Mouse (Mus musculus) heart, embryonic 13.5 days (tissue): ENCODE data around the gene Lcmt1. TPM values are rescaled to one million over a fixed set of nuclear protein-coding genes. Genes with fewer than 3 reads are reported as not detected.

Experiments
- ATAC-seq: fragments of 200-750 bp; cut with Nextera tagmentation; 2 replicates; pipeline ENCODE4 v1.8.0; 2017; ENCODE audit warnings: moderate TSS enrichment; ENCODE audit not compliant: insufficient number of reproducible peaks, low FRiP score, low TSS enrichment; ENCODE audit errors: extremely low read depth
- H3K27ac ChIP-seq: fragments of 300-500 bp; sonication (generic); replicated peaks from 2 replicates; pipeline ENCODE4 v1.5.1; 2015; ENCODE audit warnings: moderate library complexity, mild to moderate bottlenecking, inconsistent platforms
- H3K27me3 ChIP-seq: fragments of 300-500 bp; sonication (generic); replicated peaks from 2 replicates; pipeline ENCODE4 v1.6.1; 2015; ENCODE audit warnings: mild to moderate bottlenecking, inconsistent platforms
- H3K36me3 ChIP-seq: fragments of 300-500 bp; sonication (generic); 2 replicates; pipeline ENCODE4 v1.6.1; 2015; ENCODE audit warnings: mild to moderate bottlenecking, inconsistent platforms
- H3K4me1 ChIP-seq: fragments of 300-500 bp; sonication (generic); 2 replicates; pipeline ENCODE4 v1.6.1; 2015; ENCODE audit warnings: inconsistent platforms
- H3K4me2 ChIP-seq: fragments of 300-500 bp; sonication (generic); 2 replicates; pipeline ENCODE4 v1.6.1; 2015; ENCODE audit warnings: inconsistent platforms, mild to moderate bottlenecking, moderate library complexity
- H3K4me3 ChIP-seq: fragments of 300-500 bp; sonication (generic); 2 replicates; pipeline ENCODE4 v1.5.1; 2015; ENCODE audit warnings: moderate library complexity, mild to moderate bottlenecking, inconsistent platforms
- H3K9ac ChIP-seq: fragments of 300-500 bp; sonication (generic); 2 replicates; pipeline ENCODE4 v1.6.1; 2015; ENCODE audit warnings: inconsistent platforms, mild to moderate bottlenecking, moderate library complexity
- H3K9me3 ChIP-seq: fragments of 300-500 bp; sonication (generic); 2 replicates; pipeline ENCODE4 v1.6.1; 2016; ENCODE audit warnings: inconsistent platforms
- WGBS: fragments of 180-500 bp; shearing (Covaris S2); methylation state at CpG from one replicate; pipeline ENCODE4 v1.1.7; 2015; ENCODE audit warnings: mixed read lengths; 5-methylcytosine and 5-hydroxymethylcytosine counted together
- polyA plus RNA-seq: library from polyadenylated mRNA; unstranded; fragments of >200 nt; fragmentation: Nextera tagmentation; extraction: Ambion mirVana; gene quantifications from 2 replicates; pipeline ENCODE4 v1.2.1, GENCODE M21; 2015

Gene Lcmt1
- polyA plus RNA-seq, 1 experiment from 2014 or later: 36.7 TPM

DNA sequence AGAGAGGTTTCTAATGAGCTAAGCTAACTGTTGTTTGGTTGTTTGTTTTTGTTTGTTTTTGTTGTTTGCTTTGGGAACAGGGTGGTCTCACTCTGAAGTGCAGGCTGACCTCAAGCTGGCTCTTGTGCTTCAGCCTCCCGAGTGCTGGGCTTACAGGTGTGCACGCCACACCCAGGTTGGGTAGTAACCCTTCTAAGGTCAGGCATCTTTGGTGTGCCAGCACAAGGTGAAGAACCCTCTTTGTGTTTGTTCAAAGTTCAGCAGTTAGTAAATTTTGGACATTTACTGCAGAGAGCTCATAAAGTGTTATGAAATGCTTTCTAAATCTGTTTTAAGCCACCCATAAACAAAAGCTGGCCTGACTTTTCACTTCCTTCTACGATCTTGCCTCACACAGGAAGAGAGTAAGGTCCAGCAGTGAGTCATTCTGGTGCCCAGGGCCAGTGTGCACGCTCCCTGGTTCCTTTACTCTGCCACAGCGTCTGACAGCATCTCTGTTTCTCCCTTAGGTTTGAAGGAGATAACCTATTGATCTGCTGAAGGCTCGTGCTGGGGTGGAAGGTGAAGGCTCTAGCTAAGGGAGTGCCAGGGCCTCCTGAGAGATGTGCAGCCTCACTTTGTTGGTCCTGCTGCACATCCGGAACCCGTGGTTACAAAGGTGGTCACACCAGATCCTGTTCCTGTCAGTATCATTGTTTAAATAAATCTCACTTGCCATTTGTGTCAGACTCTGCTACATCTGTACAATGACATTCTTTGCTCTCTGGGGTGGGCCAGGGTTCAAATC, 60.2 kb downstream of the Lcmt1 start:
- peaks cover 27% of the 10 kb centered on the region for H3K36me3 ChIP-seq
- 68% methylated on average over 8 of the region's 8 CpGs for WGBS
- no peak overlapping the region for H3K27ac ChIP-seq
- H3K4me3 ChIP-seq: no peak overlapping the region
- no peak overlapping the region for H3K4me2 ChIP-seq
- H3K27me3 ChIP-seq: no peaks in the 10 kb centered on the region
- ATAC-seq: no peak
- H3K4me1 ChIP-seq: peaks cover 13% of the 10 kb centered on the region
- no peaks in the 10 kb centered on the region for H3K9me3 ChIP-seq
- no peak overlapping the region for H3K9ac ChIP-seq

GRCm38 (mm10) chr7:123430411-123430705, 60.8 kb downstream of the Lcmt1 start:
- ATAC-seq: no peak

GRCm38 (mm10) chr7:123431206-123431605, 61.6 kb downstream of the Lcmt1 start:
- Histone ChIP-seq H3K4me2 (no peak overlapping the region), H3K9ac (no peak overlapping the region), H3K27ac (no peak overlapping the region), H3K4me3 (no peak overlapping the region), H3K27me3 (no peaks in the 10 kb centered on the region), H3K36me3 (peaks cover 27% of the 10 kb centered on the region), H3K4me1 (no peaks in the 10 kb centered on the region), H3K9me3 (no peaks in the 10 kb centered on the region)
- 70% methylated on average over 4 of the region's 4 CpGs for WGBS
- ATAC-seq: no peak

More at GRCm38 (mm10) chr7:123430411-123430705, 60.8 kb downstream of the Lcmt1 start:
- H3K9me3 ChIP-seq: no peaks in the 10 kb centered on the region
- H3K36me3 ChIP-seq: peaks cover 27% of the 10 kb centered on the region
- H3K4me3 ChIP-seq: no peak overlapping the region
- no peak overlapping the region for H3K9ac ChIP-seq
- H3K27ac ChIP-seq: no peak overlapping the region
- no peak overlapping the region for H3K4me2 ChIP-seq
- H3K4me1 ChIP-seq: peaks cover 7% of the 10 kb centered on the region
- H3K27me3 ChIP-seq: no peaks in the 10 kb centered on the region
- 73% methylated on average over 4 of the region's 4 CpGs for WGBS

DNA sequence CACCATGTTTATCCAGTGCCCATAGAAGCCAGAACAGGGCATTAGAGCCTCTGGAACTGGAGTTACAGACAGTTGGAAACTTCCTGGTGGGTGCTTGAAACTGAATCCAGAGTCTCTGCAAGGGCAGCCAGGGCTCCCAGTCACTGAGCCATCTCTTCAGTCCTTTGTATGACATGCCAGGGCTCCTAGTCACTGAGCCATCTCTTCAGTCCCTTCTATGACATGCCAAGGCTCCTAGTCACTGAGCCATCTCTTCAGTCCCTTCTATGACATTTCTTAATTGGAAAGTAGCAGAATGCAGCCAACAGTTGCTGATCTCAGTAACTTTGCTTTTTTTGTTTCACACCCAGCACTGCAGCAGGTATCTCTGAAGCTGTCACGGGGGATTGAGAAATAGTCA, 72.5 kb downstream of the Lcmt1 start:
- H3K4me2 ChIP-seq: no peak overlapping the region
- no peaks in the 10 kb centered on the region for H3K27me3 ChIP-seq
- WGBS: 53% methylated on average over 1 of the region's 1 CpGs
- no peaks in the 10 kb centered on the region for H3K36me3 ChIP-seq
- peaks cover 6% of the 10 kb centered on the region; the same call in 1 of the 2 replicates for H3K4me1 ChIP-seq
- no peak for ATAC-seq
- peaks cover 8% of the 10 kb centered on the region; the same call in 1 of the 2 replicates for H3K9me3 ChIP-seq
- no peak overlapping the region for H3K9ac ChIP-seq
- H3K4me3 ChIP-seq: no peak overlapping the region
- no peak overlapping the region for H3K27ac ChIP-seq

GRCm38 (mm10) chr7:123448794-123449193, 79.2 kb downstream of the Lcmt1 start:
- 90% methylated on average over 2 of the region's 2 CpGs for whole genome bisulfite sequencing
- Histone ChIP-seq H3K27me3 (no peaks in the 10 kb centered on the region), H3K36me3 (no peaks in the 10 kb centered on the region), H3K9me3 (no peaks in the 10 kb centered on the region), H3K4me3 (no peak overlapping the region), H3K9ac (no peak overlapping the region), H3K4me1 (peaks cover 15% of the 10 kb centered on the region), H3K4me2 (no peak overlapping the region), H3K27ac (no peak overlapping the region)
- ATAC-seq: no peak

DNA sequence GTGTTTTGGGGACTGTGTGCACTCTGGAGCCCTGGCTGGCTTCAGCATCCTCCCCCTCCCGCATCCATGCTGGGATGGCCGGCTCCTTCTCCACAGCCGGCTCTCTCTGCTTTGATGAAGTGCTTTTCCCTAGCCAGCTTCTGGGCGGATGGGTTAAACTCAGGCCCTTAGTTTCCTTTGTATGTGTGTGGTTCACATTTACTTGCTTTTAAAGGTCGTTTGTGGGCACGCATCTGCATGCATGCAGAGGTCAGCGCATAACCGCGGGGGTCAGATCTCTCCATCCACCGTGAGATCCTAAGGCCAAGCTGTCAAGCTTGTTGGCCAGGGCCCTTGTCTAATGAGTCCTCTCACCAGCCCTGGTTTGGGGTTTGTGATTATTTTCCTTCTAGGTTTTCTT, 80.1 kb downstream of the Lcmt1 start:
- peaks cover 15% of the 10 kb centered on the region for H3K4me1 ChIP-seq
- ATAC-seq: no peak
- 79% methylated on average over 10 of the region's 10 CpGs for WGBS
- H3K27ac ChIP-seq: no peak overlapping the region
- no peaks in the 10 kb centered on the region for H3K27me3 ChIP-seq
- H3K4me3 ChIP-seq: no peak overlapping the region
- H3K9ac ChIP-seq: no peak overlapping the region
- no peaks in the 10 kb centered on the region for H3K9me3 ChIP-seq
- no peak overlapping the region for H3K4me2 ChIP-seq
- no peaks in the 10 kb centered on the region for H3K36me3 ChIP-seq

DNA sequence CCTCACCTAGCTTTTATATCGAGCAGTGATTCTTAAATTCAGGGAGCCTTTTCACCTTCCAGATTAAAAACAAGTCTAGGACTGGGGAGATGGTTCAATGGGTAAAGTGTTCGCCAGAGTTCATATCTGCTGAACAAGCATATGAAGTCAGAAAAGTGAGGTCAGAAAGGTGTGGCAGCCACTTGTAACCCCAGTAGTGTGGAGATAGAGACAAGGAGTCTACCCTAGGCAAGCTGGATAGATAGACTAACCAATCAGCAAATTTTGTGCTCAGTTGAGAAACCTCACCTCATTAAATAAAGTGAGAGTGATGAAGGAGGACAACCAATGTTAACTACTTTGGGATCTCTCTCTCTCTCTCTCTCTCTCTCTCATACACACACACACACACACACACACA, 80.9 kb downstream of the Lcmt1 start:
- H3K27ac ChIP-seq: no peak overlapping the region
- H3K27me3 ChIP-seq: no peaks in the 10 kb centered on the region
- no peak overlapping the region for H3K9ac ChIP-seq
- H3K4me3 ChIP-seq: no peak overlapping the region
- 79% methylated on average over 2 of the region's 2 CpGs for WGBS
- peaks cover 15% of the 10 kb centered on the region for H3K4me1 ChIP-seq
- no peaks in the 10 kb centered on the region for H3K36me3 ChIP-seq
- ATAC-seq: no peak
- H3K4me2 ChIP-seq: no peak overlapping the region
- no peaks in the 10 kb centered on the region for H3K9me3 ChIP-seq

GRCm38 (mm10) chr7:123452551-123452950, 83.0 kb downstream of the Lcmt1 start:
- WGBS: 63% methylated on average over 6 of the region's 6 CpGs
- no peak overlapping the region for H3K27ac ChIP-seq
- H3K36me3 ChIP-seq: no peaks in the 10 kb centered on the region

DNA sequence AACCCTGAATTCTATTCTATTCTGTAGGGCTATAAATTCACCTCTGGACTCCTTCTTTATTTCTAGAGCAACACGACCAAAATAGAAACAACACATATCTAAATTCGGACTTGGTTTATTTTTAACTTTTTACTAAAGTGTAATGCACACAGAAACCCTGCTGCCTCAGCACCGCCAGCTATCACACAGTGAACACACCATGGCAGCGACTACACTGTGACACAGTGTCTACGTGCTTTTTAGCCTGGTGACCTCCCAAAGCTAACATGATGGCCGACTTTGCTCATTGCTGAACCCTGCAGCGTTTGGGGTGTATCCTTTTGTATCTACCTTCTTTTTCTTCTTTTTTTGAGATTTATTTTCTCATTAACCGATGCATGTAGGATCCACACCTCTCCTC, 83.5 kb downstream of the Lcmt1 start:
- H3K4me3 ChIP-seq: no peak overlapping the region
- no peaks in the 10 kb centered on the region for H3K27me3 ChIP-seq
- no peaks in the 10 kb centered on the region for H3K9me3 ChIP-seq
- H3K9ac ChIP-seq: no peak overlapping the region
- 57% methylated on average over 8 of the region's 8 CpGs for WGBS
- H3K4me2 ChIP-seq: no peak overlapping the region
- H3K27ac ChIP-seq: 0 out of 2 replicates have a peak overlapping the region, but pooled peaks have one; percentile 12
- no peak for ATAC-seq
- H3K4me1 ChIP-seq: peaks cover 15% of the 10 kb centered on the region
- no peaks in the 10 kb centered on the region for H3K36me3 ChIP-seq

More at GRCm38 (mm10) chr7:123452551-123452950, 83.0 kb downstream of the Lcmt1 start:
- Histone ChIP-seq H3K4me2 (no peak overlapping the region), H3K9me3 (no peaks in the 10 kb centered on the region), H3K9ac (no peak overlapping the region), H3K4me1 (peaks cover 15% of the 10 kb centered on the region), H3K27me3 (no peaks in the 10 kb centered on the region), H3K4me3 (no peak overlapping the region)
- no peak for ATAC-seq

DNA sequence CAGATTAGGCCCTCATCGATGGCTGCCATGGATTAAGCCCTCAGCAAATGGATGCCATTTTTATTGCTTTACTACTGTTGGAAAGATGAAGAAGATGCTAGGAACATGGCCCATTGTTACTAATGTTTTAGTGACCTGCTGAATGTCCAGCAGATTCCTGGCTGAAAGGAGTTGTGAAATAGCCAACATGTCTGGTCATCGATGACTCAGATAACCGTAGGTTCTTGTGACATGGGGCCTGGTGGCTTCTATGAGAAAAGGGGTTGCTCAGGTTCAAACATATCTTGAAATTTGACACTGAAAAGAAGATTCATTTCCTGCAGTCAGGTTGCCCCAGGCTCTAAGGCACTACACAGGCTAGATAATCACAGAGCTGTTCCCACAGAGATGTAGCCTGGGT, 85.5 kb downstream of the Lcmt1 start:
- Histone ChIP-seq H3K4me2 (no peak overlapping the region), H3K36me3 (no peaks in the 10 kb centered on the region), H3K4me3 (no peak overlapping the region), H3K9ac (no peak overlapping the region), H3K4me1 (peaks cover 28% of the 10 kb centered on the region), H3K27me3 (no peaks in the 10 kb centered on the region), H3K27ac (no peak overlapping the region), H3K9me3 (no peaks in the 10 kb centered on the region)
- ATAC-seq: no peak
- WGBS: 82% methylated on average over 3 of the region's 3 CpGs

DNA sequence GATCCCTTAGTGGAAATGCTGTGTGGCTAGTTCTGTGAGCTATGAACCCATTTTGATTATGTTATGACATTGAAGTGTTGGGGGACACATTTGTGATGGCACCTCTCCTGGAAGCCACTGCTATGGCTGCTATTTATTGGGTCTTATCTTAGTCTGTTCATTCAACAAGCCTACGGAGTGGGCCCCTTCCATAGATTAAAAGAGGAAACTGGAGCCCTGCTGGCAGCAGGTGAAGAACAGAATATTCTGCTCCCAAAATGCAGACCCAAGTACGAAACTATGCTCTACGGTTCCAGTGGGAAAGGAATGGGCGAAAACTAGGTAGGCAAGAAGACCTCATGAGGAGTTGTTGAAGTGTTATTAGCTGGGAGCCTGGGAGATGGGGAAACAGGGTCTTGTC, 88.7 kb downstream of the Lcmt1 start:
- no peak for ATAC-seq
- no peaks in the 10 kb centered on the region for H3K36me3 ChIP-seq
- H3K4me3 ChIP-seq: no peak overlapping the region
- peaks cover 35% of the 10 kb centered on the region for H3K4me1 ChIP-seq
- no peak overlapping the region for H3K9ac ChIP-seq
- 82% methylated on average over 4 of the region's 4 CpGs for WGBS
- no peaks in the 10 kb centered on the region for H3K27me3 ChIP-seq
- H3K4me2 ChIP-seq: no peak overlapping the region
- no peak overlapping the region for H3K27ac ChIP-seq
- H3K9me3 ChIP-seq: no peaks in the 10 kb centered on the region

DNA sequence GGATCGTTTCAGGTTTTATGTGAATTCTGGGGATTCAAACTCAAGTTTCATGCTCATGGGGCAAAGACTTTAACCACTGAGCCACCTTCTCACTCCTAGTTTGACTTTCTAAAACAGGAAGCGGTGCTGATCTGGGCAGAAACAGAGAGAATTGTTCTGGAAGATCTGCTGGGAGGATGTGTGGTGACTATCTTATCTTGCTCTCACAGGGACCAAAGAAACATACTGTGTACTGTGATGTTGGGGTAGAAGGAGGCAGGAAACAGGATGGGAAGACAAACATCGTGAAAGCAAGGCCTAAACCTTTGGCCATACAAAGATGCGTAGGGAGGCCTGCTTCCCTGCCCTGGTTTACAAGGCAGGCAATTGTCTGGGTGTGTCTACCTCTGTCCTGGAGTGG, 89.7 kb downstream of the Lcmt1 start:
- 43% methylated on average over 4 of the region's 4 CpGs for WGBS
- no peaks in the 10 kb centered on the region for H3K27me3 ChIP-seq
- H3K36me3 ChIP-seq: no peaks in the 10 kb centered on the region
- H3K9ac ChIP-seq: no peak overlapping the region
- no peak overlapping the region; the same call in 1 of the 2 replicates for H3K4me2 ChIP-seq
- H3K4me1 ChIP-seq: peaks cover 31% of the 10 kb centered on the region
- ATAC-seq: no peak
- peak overlapping the region; percentile 13; the same call in 1 of the 2 replicates for H3K27ac ChIP-seq
- H3K9me3 ChIP-seq: no peaks in the 10 kb centered on the region
- no peak overlapping the region for H3K4me3 ChIP-seq
